Mouse (Mus musculus) adrenal gland, adult 18-20 months (tissue): ENCODE measurements around the gene Adgrl3. TPM values are rescaled to one million over a fixed set of nuclear protein-coding genes. Genes with fewer than 3 reads are reported as not detected.
A peak's percentile ranks its signal among the peaks of the same experiment; 100 is the strongest.

ENCODE experiments used
- DNase-seq, 2 experiments: peaks; one replicate each; pipeline ENCODE4 v3.0.0; 2021 to 2022; ENCODE audit warnings: low spot score in 2 of 2
- long read RNA-seq, 2 experiments: library from polyadenylated mRNA; stranded (forward); transcript quantifications; one replicate each; pipeline ENCODE4 v2.0.0; 2021
- total RNA-seq, 2 experiments: library from RNA; stranded (reverse); gene quantifications; 1 replicate in 1 of 2; 2 replicates in 1 of 2; pipeline ENCODE4 v1.2.3; 2021

Adgrl3 gene
- 1 to 10 TPM; 5.1 to 5.5 TPM for total RNA-seq
- long read RNA-seq, experiment 1 = 0 reads
- long read RNA-seq, experiment 2 = 0 reads

GRCm38 (mm10) chr5:81019590-81020254 is at the start of gene Adgrl3:
Gene Adgrl3 (plus strand): TSS chr5:81020138.
- peak; percentile 34 to 43 for DNase-seq

GRCm38 (mm10) chr5:81019166-81019565 is 772 bp upstream of the Adgrl3 start:
- no peak for DNase-seq

- peak; percentile 12 to 26 for DNase-seq
Measured at GRCm38 (mm10) chr5:81020281-81021005, 505 bp downstream of the Adgrl3 start.

GRCm38 (mm10) chr5:81021006-81021320 is 1.0 kb downstream of the Adgrl3 start:
- DNase-seq = no peak

- DNase-seq = peak in 1 of 2 experiments; percentile 19
Measured at GRCm38 (mm10) chr5:81021331-81021863, 1.5 kb downstream of the Adgrl3 start.

- DNase-seq = no peak
Measured at GRCm38 (mm10) chr5:81021864-81022305, 1.9 kb downstream of the Adgrl3 start.

GRCm38 (mm10) chr5:81022306-81023071 is 2.6 kb downstream of the Adgrl3 start:
- peak in 1 of 2 experiments; percentile 4 for DNase-seq

GRCm38 (mm10) chr5:81023923-81024715 is 4.2 kb downstream of the Adgrl3 start:
- no peak for DNase-seq

GRCm38 (mm10) chr5:81028875-81029274 is 8.9 kb downstream of the Adgrl3 start:
- DNase-seq = no peak

- DNase-seq = no peak
Measured at GRCm38 (mm10) chr5:81037091-81037490, 17.2 kb downstream of the Adgrl3 start.

GRCm38 (mm10) chr5:81043875-81044274 is 23.9 kb downstream of the Adgrl3 start:
- DNase-seq = no peak

GRCm38 (mm10) chr5:81046128-81046527 is 26.2 kb downstream of the Adgrl3 start:
- DNase-seq = no peak

- no peak for DNase-seq
Measured at GRCm38 (mm10) chr5:81054628-81055027, 34.7 kb downstream of the Adgrl3 start.

GRCm38 (mm10) chr5:81055253-81055652 is 35.3 kb downstream of the Adgrl3 start:
- no peak for DNase-seq

GRCm38 (mm10) chr5:81058122-81058521 is 38.2 kb downstream of the Adgrl3 start:
- DNase-seq = no peak

GRCm38 (mm10) chr5:81060950-81061349 is 41.0 kb downstream of the Adgrl3 start:
- no peak for DNase-seq

- no peak for DNase-seq
Measured at GRCm38 (mm10) chr5:81061386-81061785, 41.4 kb downstream of the Adgrl3 start.

GRCm38 (mm10) chr5:81064026-81064425 is 44.1 kb downstream of the Adgrl3 start:
- DNase-seq = no peak

GRCm38 (mm10) chr5:81068173-81068572 is 48.2 kb downstream of the Adgrl3 start:
- DNase-seq = no peak

GRCm38 (mm10) chr5:81068839-81069238 is 48.9 kb downstream of the Adgrl3 start:
- DNase-seq = no peak

GRCm38 (mm10) chr5:81072888-81073287 is 53.0 kb downstream of the Adgrl3 start:
- no peak for DNase-seq
